Mouse (Mus musculus) left cerebral cortex, adult 11 months (tissue): Measurements from ENCODE around the gene Tmeff2.

ENCODE experiments used
- DNase-seq: peaks from one replicate; pipeline ENCODE4 v3.0.0; 2022; ENCODE audit warnings: low spot score

Tmeff2 gene

DNA sequence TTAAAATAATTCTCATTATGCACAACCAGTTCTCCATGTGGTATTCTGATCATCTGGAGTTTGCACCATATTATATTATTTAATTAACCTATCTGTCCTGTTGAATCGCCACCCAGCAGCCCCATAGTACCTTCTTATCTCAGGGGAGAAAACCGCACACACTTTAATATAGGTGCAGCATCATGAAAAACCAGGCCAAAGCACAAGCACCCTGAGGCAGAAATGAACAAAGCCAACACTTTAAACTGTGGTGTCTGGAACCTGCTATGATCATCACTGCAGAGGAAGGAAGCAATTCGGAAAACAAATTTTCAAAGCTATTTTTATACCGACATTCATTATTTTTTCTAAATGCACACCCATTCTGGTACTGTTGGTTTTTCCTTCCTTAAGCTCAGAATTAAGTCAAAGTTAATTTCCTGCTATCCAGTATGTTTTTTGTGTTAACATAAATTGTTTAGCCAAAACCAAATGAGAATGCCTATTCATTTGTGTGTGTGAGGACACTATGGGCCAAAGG lies 206.0 kb downstream of the Tmeff2 start:
- DNase-seq, result no peak

DNA sequence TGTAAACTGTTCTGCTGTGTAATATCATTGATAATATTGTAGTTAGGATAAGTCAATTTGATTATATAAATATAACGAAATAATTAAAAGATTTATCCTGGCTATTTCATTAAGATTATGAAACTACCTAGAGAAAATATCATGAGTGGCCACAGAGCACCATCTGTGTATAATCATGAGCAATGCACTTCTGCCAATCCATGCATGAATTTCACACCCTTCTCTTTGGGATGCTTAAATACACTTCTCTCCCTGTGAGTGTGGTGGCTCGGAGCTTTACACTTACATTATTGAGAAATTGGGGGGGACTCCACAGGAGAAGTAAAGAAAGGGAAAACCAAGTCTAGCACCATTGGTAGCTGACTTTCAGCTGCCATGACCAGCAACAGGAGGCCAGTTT lies 206.9 kb downstream of the Tmeff2 start:
- no peak for DNase-seq

DNA sequence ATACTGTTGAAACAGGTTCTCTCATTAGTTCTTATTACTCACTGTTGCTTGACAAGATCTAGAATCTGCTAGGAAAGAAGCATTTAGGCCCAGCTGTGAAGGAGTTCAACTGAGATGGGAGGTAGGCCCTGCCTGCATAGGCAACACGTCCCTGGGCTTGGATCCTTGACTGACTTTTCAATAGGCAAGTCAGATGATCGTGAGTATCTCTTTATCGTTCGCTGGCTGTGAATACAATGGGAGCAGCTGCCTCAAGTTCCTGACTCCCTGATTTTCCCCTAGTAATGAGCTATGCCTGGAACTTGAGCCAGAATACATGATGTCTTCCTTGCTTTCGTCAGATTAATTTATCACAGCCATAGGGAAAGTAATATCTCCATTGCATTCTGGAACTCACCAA lies 214.3 kb downstream of the Tmeff2 start:
- no peak for DNase-seq

DNA sequence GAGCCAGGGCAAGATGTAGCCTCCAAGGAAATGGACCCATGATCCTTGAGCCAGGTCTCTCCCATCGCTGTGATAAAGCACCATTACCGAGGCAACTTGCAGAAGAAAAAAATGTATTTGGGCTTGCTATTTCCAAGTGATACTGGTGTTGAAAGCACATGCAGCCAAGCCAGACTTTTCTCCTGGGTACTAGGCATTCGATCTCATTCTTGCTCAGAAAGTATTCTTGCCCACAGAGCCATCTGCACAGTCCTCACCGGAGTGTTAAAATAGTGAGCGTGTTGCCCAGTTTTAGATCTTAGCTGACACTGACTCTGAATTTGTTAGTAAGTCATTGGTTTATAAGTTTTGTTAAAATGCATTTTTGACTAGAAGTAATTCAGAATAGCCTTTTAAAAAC lies 215.3 kb downstream of the Tmeff2 start:
- DNase-seq, result peak; percentile 34

DNA sequence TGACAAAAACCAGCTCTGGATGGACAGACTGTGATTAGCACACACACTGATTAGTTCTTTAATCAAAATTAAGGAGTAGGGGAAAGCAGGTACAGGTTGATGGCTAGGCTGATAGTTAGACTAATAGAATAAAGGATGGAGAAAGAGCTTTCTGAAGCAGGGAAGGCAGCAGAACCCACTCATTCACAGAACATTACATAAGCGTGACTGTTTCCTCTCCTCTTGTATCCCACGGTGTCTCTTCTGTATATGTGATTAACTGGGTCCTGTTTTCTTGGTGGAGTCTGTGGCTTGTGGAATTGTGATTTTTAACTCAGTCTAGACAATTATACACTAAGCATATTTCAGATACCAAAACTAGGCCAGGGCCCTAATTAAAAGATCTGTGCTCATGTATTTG lies 217.4 kb downstream of the Tmeff2 start:
- DNase-seq, result no peak

DNA sequence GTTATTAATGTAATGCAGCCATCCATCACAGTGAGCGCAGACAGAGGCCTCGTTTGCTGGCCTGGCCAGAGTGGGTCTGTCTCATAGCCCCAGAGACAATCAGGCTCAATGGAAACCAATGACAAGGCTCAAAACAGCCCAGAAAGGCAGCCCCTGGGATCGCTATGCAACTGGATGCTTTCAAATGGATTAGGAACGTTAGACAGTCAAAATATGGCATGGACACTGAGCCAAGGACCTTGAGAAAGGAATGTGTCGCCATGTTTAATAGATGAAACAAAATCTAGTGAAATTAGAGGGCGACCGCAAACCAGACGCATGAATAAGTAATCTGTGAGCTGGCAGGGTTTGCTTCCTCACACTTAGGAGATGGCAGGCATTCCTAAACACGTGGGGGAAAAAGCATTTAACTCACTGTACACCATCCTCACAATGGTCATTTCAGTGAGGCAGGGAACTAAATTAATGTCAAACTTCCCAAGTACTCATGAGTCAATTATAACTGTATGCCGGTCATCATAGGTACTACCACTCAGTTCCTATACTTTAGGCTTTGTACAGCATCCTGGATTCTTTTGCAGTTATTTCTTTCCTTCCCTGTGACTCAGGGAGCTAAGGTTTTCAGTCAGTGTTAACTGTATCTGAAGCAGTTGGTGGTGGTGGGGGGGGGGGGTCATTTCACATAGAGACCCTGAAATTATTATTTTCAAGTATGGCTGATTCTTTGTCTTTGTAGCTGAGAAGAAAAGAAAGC lies 225.4 kb downstream of the Tmeff2 start:
- no peak for DNase-seq

DNA sequence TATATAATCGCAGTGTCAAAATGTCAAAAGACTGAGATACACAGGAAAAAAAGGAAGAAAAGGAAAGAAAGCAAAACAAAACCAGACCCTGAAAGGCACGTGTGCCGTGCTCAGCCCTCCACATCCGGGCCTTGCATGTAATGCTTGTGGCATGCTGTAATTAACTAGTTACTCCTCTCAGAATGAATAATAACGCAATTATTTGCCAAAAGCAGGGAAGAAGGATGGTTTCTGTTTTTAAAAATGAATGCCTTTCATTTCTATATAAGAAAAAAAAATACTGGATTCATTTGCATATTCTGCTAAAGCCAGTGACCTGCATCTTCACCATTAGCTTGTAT lies 225.9 kb downstream of the Tmeff2 start:
- no peak for DNase-seq

DNA sequence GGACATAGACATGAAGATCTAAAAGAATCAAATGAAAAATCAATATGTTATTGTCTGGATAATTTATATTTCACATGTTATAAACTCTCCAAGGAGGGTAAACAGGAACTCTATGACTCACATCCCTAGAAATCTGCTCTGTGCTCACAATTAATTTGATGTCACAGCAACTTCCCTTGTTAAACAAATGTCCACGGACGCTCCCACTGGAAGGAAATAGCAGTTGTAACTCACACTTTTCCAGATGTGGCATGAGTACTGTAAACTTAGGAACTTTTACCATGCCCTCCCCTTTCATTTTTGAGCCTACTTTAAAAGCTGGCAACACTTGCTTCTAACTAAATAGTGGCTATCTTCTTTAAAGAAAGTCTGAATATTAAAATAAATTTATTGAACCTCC lies 236.3 kb downstream of the Tmeff2 start:
- no peak for DNase-seq

DNA sequence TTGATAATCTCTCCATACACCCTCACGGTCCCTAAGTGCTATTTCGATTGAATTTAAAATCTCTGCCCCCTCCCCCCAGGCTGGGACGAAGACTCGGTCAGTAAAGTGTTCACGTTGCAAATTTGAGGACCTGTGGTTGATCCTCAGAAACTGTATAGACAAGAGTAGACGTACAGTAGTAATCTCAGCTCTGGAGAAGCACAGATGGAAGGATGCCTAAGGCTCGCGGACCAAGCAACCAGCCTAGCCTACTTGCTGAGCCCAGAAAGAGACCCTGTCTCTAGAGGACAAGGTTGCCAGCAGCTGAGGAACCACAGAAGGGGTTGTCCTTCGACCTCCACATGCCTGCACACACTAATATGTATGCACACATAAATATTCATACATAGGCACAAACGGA lies 239.2 kb downstream of the Tmeff2 start:
- DNase-seq, result no peak

DNA sequence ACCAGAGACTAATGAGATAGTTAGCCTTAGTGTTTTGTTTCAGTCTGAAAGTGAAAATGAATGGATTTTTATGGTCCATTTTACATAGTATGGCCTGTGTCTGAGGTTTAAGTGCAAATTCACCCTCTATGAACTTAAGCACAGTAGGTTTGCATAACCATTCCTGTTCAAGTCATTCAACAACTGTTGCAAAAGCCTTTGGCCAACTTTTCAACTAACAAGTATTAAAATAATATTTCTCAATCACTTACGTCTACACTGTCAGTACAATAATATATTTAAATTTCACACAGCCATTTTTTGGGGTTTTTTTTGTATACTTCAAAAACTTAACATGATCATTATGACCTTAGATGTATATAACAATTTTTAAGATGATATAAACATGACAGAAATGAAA lies 240.9 kb downstream of the Tmeff2 start:
- DNase-seq, result no peak

DNA sequence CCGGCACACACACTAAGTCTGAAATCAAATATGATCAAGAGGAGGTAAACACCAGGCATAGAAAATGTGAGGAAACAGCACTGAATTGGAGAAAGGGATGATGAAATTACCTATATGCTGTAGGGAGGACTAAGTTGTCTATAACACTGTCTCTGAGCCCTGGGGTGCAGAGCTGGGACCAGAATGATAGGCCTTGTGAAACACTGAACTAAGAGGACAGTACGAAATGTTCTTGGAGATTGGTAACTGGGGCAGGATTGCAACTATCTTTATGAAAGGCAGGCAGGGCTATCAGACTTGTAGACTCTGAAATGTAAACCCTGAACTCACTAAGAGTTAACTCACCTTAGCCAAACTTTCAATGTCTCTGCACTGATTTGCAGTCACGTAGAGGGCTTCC lies 242.3 kb downstream of the Tmeff2 start:
- no peak for DNase-seq

DNA sequence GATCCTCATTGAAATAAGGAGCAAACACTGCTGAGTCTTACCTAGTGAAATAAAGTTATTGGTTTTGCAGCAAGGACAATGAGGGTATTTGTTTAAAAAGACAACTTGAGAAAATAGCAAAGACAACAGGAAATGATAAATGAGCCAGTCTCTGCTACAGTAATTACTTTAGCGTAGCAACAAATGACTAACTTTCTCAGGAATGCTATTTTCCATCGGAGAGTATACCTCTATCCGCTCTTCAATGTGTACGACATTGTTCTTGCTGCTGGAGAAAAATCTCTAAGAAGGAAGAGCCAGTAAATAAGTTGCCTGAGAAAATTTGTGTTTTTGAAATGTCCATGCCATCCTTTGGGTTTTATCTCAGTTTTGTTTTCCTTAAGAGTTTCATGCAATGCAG lies 245.2 kb downstream of the Tmeff2 start:
- DNase-seq, result no peak

DNA sequence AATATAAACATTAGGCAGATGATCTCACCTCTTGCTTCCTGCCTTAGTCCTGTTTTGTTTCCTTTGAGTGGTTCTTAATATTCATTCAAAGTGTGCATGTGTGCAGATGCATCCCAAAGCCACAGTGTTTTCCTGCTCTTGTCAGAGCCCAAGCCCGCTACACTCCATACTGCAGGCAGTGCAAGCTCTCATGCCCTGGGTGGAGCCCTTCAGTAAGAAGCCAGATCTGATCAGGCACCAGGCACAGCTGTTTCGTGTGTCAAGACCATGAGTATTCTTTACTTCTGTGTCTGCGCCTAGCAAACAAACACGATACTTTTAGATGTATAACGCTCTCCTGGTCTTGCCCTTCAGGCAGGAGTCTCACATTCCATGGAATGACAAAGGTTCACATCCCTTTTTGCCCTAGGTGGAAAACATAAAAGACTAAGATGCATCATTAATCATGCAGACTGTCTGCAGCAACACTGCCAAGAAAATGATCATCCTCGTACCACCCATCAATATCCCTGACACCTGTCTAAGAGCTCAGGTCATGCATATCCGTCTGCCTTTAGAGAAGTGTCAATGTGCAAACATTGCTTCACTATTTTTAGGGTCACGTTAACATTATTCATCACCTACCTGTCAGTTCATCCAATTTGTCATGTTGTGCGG lies 248.2 kb downstream of the Tmeff2 start:
- DNase-seq, result peak; percentile 14

DNA sequence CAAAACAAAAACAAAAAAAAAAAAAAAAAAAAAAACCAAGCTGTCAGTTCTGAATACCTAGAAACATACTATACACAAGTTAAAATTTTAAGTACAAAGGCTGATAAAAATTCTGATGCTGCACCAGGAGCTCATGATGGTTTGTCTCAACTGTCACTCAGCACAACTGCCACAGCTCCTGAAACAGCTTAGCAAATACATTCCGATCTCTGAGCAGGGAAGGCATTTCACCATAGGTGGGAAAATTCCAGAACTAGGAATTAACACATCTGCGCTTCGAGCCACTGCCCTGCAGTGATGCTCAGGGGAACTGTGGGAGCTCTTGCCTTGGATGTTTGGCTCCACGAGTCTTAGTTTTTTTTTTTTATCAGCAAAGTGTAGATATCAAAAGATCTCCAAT lies 249.0 kb downstream of the Tmeff2 start:
- no peak for DNase-seq

DNA sequence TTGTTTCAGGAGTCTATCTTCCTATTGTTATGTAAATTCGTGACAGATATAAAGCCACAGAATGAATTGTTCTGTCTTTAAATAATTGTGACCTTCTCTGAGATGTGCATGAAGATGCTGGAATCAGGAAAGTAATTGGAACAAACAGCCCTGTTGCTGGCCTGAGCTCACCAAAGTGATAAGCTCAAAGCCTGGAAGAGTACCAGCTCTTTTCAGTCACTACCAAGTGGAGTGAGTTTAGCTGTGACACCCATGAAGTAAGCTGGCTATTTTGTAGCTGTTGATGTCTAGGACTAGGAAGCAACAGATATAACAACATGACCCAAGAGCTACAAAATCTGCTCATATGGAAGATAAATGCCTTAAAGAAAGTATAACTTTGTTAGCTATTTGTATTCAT lies 249.4 kb downstream of the Tmeff2 start:
- DNase-seq, result no peak

DNA sequence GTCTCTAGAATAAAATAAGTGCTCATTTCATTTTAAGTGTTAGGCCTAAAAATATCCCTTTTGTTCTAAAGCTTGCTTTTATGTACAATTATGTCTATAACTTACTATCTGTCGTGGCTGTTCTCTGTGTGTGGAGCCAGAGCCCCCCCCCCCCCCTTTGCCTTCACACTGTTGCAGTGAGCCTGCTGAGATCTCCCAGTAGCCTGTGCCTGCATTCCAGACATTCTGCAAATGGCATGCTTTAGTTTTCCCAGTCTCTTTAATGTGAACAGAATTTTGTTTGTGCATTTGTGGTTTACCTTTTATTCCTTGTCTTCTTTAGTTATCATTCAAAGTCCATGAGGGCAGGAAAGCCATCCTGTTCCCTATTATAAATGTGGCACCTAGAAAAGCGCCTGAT lies 251.6 kb downstream of the Tmeff2 start:
- DNase-seq, result no peak

DNA sequence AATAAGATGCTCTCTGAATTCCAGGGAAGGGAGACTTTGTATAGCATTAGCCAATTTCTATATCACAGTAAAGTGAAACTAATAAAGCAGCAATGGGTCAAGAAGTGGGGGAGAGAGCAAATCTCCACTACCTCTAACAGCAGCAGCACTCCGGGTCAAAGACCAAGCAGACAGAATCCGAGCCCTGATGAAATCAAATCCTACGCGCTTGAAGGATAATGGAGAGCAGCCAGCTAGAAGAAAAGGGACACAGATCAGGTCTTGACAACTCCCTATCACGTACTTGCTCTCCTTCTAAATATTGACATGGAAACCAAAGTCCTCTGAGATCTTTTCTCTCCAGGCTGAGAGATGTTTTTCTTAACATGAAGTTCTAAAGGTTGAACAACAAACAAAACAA lies 252.4 kb downstream of the Tmeff2 start:
- no peak for DNase-seq

DNA sequence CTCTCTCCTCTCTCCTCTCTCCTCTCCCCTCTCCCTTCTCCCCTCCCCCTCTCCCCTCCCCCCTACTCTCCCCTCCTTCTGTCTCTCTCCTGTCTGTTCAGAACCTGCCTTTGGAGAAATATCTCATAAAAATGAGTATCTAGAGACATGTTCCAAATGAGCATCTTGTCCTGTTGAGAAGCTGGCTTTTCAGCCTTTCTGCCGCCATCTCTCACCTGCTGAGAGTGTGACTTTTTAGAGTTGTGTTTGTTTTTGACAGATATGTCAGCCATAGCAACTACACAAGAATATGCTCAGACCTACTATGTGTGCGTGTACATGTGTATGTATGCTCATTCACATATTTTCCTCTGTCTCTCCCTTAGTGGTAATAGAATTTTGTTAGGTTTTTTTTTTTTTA lies 283.8 kb downstream of the Tmeff2 start:
- DNase-seq, result no peak

DNA sequence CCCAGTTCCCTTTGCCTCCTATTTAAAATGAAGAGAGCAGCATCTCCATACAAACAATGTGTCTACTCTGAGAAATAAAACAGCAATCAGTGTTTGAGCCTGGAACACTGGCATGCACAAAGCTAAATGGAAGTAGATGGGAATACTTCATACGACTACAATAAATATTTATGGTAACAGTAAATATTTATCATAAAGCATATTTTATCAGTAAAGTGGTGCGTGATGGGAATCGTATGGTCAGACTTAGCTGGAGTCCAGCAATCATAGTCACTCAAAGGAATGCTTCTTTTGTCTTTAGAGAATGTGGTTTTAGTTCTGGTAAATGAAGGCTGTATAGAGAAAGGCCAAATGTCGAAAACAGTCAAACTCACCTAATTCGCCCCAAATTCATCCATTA lies 288.6 kb downstream of the Tmeff2 start:
- DNase-seq, result no peak

DNA sequence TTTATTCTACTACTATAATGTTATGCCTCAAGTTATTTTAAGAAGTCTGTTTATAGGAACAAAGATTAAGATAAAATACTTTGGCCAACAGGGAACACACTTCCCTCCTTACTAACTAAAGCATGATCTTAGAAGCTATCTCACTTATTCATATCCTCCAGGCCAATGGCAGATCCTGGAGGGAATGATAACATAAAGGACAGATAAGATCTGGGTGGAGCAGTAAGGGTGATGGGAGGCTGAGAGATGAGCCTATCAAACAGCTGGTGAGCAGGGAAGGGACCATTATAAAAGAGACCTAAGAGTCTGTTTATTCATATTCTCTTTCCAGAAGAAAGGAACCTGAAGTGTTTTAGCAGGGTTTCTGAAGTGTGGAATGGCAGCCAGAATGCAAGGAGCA lies 290.8 kb downstream of the Tmeff2 start:
- no peak for DNase-seq

DNA sequence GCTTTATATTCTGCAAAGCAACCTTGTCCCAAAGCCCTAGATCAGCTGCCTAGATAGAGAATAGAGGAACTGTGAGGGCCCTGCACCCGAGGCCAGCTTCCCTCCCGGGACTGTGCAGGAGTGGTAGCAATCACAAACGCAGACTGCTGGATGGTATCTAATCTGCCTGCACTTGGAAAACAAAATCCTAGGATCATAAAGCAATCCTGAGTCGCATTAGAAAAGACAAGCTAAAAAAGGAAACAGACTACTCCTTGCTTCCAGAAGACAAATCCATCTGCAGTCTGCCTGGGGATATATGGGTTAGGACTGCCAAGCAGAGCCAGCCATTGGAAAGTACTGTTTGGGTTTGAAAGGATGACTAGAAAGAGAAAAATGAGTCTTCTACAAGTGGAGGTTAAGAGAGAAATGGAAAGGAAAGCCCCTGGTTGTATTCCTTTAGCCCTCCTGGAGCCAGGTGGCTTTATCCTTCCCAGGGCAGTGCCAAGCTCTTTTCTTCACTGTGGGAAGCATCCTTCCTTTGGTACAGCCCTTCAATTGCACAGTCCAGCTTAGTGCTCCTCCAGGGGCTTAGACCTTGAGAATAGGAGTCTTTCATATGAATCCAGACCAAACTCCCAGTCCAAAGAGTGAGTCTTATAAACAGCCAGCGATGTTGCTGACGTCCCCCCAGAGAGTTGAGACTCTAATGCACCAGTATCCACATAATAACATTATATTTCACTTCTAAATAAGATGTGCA lies 291.6 kb downstream of the Tmeff2 start:
- DNase-seq, result no peak

DNA sequence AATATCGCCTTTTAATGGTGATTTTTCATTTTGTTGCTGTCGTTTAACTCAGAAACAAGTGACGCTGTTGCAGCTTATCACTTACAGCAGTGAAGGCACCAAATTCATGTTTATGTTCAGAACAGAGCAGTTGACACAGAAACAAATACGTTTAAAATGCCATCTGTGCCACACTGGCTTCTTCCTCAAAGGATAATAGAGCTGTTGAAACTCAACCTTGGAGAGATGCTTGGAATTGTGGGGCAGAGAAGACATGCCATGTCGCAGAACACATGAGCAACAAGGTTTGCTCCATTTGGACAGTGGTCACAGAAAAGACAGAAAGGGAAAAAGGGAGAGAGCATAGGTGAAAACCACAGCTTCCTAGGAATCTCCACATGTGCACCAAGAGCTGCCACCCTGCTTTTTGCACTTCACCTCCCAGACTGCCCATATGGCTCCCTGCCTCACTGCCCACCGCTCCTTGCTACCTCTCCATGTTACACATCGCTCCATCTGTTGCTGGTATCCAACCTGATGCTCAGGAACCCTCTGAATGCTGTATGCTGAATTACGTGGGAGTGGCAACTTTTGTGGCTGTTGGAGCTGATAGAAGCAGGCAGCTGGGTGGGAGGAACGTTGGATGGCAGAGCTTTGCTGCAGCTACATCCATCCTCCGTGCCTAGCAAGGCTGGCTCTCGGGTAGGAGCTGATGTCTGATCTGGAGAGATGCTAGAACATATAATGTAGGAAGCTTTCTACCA lies 298.8 kb downstream of the Tmeff2 start:
- peak; percentile 73 for DNase-seq

DNA sequence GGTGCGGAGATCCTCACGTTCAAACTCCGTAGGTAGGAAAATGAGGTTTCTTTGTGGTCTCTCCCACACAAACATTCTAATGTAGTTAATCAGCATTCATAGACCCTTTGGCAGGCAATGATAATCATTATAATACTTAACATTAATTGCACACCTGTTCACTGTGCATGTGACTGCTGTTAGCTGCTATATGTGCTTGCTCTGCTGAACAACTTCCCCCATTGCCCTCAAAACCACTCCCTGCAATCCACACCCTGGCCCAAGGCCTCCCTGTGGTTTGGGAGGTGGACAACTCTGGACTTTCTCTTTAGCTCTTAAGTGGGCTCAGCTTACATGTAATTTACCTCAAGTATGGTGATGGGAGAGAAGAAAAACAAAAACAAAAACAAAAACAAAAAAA lies 299.5 kb downstream of the Tmeff2 start:
- DNase-seq, result no peak
